Mouse (Mus musculus) midbrain, embryonic 15.5 days (tissue): ENCODE data around the gene Matn1. TPM values are rescaled to one million over a fixed set of nuclear protein-coding genes. Genes with fewer than 3 reads are reported as not detected.

ENCODE experiments used
- ATAC-seq: fragments of 200-750 bp; cut with Nextera tagmentation; replicated peaks from 2 replicates; pipeline ENCODE4 v1.8.0; 2017; ENCODE audit warnings: moderate TSS enrichment
- H3K27ac ChIP-seq: fragments of 300-500 bp; sonication (generic); 2 replicates; pipeline ENCODE4 v1.5.1; 2015; ENCODE audit warnings: mild to moderate bottlenecking, inconsistent platforms
- H3K27me3 ChIP-seq: fragments of 300-500 bp; sonication (generic); replicated peaks from 2 replicates; pipeline ENCODE4 v1.6.1; 2015; ENCODE audit warnings: inconsistent platforms
- H3K36me3 ChIP-seq: fragments of 300-500 bp; sonication (generic); replicated peaks from 2 replicates; pipeline ENCODE4 v1.6.1; 2015; ENCODE audit warnings: inconsistent platforms
- H3K4me1 ChIP-seq: fragments of 300-500 bp; sonication (generic); 2 replicates; pipeline ENCODE4 v1.6.1; 2015; ENCODE audit warnings: inconsistent platforms
- H3K4me2 ChIP-seq: fragments of 300-500 bp; sonication (generic); 2 replicates; pipeline ENCODE4 v1.6.1; 2015; ENCODE audit warnings: inconsistent platforms, mild to moderate bottlenecking, moderate library complexity
- H3K4me3 ChIP-seq: fragments of 300-500 bp; sonication (generic); 2 replicates; pipeline ENCODE4 v1.5.1; 2015; ENCODE audit warnings: mild to moderate bottlenecking, inconsistent platforms
- H3K9ac ChIP-seq: fragments of 300-500 bp; sonication (generic); 2 replicates; pipeline ENCODE4 v1.6.1; 2015; ENCODE audit warnings: mild to moderate bottlenecking, inconsistent platforms
- H3K9me3 ChIP-seq: fragments of 300-500 bp; sonication (generic); 2 replicates; pipeline ENCODE4 v1.6.1; 2016; ENCODE audit warnings: inconsistent platforms
- whole genome bisulfite sequencing: fragments of 180-500 bp; shearing (Covaris S2); methylation state at CpG from one replicate; pipeline ENCODE4 v1.1.7; 2015; ENCODE audit warnings: mixed read lengths; 5-methylcytosine and 5-hydroxymethylcytosine counted together
- polyA plus RNA-seq: library from polyadenylated mRNA; unstranded; fragments of >200 nt; fragmentation: Nextera tagmentation; extraction: Ambion mirVana; gene quantifications from 2 replicates; pipeline ENCODE4 v1.2.1, GENCODE M21; 2015

Gene Matn1
- polyA plus RNA-seq, 1 experiment from 2014 or later: 0.32 TPM

GRCm38 (mm10) chr4:130994556-130994955 is 50.4 kb downstream of the Matn1 start:
- H3K27me3 ChIP-seq: no peaks in the 10 kb centered on the region
- H3K4me3 ChIP-seq: no peak overlapping the region
- peaks cover 2% of the 10 kb centered on the region; the same call in 1 of the 2 replicates for H3K4me1 ChIP-seq
- H3K27ac ChIP-seq: no peak overlapping the region
- H3K9ac ChIP-seq: no peak overlapping the region
- H3K36me3 ChIP-seq: no peaks in the 10 kb centered on the region
- WGBS: 84% methylated on average over 8 of the region's 8 CpGs
- H3K9me3 ChIP-seq: 0 out of 2 replicates have a peak, but pooled peaks cover 4% of the 10 kb centered on the region
- no peak for ATAC-seq
- no peak overlapping the region for H3K4me2 ChIP-seq

GRCm38 (mm10) chr4:130999744-131000527 is 55.8 kb downstream of the Matn1 start:
- H3K27me3 ChIP-seq: no peaks in the 10 kb centered on the region
- no peak overlapping the region for H3K4me2 ChIP-seq
- H3K27ac ChIP-seq: no peak overlapping the region
- ATAC-seq: no peak
- H3K9me3 ChIP-seq: 0 out of 2 replicates have a peak, but pooled peaks cover 4% of the 10 kb centered on the region
- peaks cover 10% of the 10 kb centered on the region; the same call in 1 of the 2 replicates for H3K4me1 ChIP-seq
- no peak overlapping the region for H3K9ac ChIP-seq
- WGBS: 58% methylated on average over 5 of the region's 5 CpGs
- no peak overlapping the region for H3K4me3 ChIP-seq
- no peaks in the 10 kb centered on the region for H3K36me3 ChIP-seq

- no peak overlapping the region for H3K27ac ChIP-seq
These were observed 56.5 kb downstream of the Matn1 start for GRCm38 (mm10) chr4:131000614-131001178.

More at GRCm38 (mm10) chr4:131000614-131001178, 56.5 kb downstream of the Matn1 start:
- Histone ChIP-seq H3K9ac (no peak overlapping the region), H3K4me2 (no peak overlapping the region), H3K9me3 (no peaks in the 10 kb centered on the region), H3K4me1 (peaks cover 10% of the 10 kb centered on the region; the same call in 1 of the 2 replicates), H3K4me3 (no peak overlapping the region), H3K36me3 (no peaks in the 10 kb centered on the region), H3K27me3 (no peaks in the 10 kb centered on the region)
- WGBS: 58% methylated on average over 15 of the region's 15 CpGs
- no peak for ATAC-seq

Other genes with a start within 250 kb of the Matn1 start
- gene Sdc3, start 151.8 kb upstream of the Matn1 start, polyA plus RNA-seq: 180 and 186 TPM in 2 replicates
- 28.4 and 32.8 TPM in 2 replicates for gene Laptm5, start 31.3 kb upstream of the Matn1 start, polyA plus RNA-seq